Mouse (Mus musculus) lung, postnatal 25 days (tissue): ENCODE measurements around the gene Ptx3.
A peak's percentile ranks its signal among the peaks of the same experiment; 100 is the strongest.
"Not testable (repeated sequence)": the region's sequence is repeated elsewhere in the genome, so short reads cannot be mapped to it uniquely, and the experiment has no call there.

Source experiments
- DNase-seq: peaks from one replicate; pipeline ENCODE4 v3.0.0; 2022; ENCODE audit warnings: low spot score

Ptx3 gene

DNA sequence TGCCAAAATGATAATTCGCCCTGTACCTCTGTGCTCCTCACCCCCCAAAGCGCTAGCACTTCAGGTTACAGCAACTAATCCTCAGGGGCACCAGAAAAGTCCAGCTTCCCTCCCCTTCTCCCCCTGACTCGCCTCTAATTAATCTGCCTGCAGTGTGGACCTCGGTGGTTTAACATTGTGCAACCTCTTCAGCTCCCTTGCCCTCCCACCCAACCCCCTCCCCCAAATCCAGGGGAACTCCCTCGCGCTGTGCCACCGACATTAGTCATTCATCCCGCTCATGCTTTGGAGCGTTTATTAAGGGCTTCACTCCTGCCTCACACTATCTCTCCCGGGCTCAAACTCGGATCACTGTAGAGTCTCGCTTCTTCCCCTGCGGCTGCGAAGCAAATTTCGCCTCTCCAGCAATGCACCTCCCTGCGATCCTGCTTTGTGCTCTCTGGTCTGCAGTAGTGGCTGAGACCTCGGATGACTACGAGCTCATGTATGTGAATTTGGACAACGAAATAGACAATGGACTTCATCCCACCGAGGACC is at the start of gene Ptx3:
TSS of gene Ptx3 (plus strand) at position 256 of the 537 bp plus-strand sequence.
- no peak for DNase-seq

DNA sequence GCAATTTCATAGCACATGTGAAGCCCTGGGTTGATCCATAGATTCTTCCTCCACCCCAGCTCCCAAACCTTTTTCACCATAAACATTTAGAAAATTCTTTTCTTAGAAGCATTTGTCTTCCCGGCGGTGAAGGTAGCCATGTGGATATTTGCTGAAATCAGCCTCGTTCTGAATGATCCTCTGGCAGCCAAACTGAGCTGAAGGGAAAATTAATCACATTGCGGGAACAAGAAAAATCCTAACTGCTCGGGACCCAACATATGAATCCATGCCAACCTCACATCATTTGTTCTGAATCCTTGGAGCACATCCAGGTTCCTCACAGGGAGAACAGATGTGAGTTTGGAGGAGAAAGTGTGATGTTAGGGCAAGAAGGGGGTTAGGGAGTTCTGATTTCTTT is 46.8 kb upstream of the Ptx3 start:
- DNase-seq, result no peak

DNA sequence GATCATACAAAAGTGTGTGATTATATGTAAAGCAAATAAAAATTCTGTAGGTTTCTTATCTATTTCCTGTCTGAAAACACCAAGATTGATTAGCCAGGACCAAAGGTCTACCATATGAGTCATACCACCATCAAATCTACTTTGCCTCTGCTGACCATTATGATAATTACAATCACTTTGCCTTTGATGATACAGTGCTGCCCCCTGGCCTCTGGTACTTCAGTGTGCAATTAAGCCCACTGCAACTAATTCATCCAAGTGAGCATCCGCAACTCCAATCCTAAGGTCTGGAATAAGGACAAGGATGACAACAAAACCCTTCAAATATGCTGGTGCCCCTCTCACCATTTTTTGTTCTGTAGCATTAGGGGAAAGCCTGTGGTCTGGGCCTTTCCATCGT is 40.1 kb upstream of the Ptx3 start:
- DNase-seq, result no peak

DNA sequence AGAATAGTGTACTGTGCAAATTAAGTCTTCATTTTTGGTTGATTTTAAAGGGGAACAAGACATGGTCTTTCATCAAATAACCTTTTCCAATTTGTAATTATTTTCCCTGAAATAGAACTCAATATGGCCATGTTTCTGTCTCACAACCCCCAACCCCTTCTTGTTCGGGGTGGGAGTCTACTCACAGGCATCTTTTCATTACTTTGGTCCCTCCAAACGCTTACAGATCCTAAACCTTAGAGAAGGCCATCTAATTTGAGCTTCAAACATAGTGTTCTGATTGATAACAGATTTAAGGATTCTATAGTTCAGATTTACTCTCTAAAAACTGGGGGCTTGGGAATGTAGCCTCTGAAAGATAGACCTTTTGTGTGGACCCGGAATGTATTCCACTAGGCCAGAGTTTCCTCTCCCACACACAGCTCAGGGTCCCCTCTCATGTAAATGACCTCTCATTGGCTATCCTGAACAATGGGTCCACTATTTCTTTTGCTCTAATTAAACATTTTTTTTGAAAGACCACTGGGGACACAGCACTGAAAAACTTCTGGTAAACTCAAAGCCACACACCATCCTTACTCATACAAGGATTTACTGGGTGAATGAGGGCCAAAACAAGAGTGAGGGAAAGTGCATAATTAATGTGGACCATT is 25.7 kb upstream of the Ptx3 start:
- DNase-seq, result no peak

DNA sequence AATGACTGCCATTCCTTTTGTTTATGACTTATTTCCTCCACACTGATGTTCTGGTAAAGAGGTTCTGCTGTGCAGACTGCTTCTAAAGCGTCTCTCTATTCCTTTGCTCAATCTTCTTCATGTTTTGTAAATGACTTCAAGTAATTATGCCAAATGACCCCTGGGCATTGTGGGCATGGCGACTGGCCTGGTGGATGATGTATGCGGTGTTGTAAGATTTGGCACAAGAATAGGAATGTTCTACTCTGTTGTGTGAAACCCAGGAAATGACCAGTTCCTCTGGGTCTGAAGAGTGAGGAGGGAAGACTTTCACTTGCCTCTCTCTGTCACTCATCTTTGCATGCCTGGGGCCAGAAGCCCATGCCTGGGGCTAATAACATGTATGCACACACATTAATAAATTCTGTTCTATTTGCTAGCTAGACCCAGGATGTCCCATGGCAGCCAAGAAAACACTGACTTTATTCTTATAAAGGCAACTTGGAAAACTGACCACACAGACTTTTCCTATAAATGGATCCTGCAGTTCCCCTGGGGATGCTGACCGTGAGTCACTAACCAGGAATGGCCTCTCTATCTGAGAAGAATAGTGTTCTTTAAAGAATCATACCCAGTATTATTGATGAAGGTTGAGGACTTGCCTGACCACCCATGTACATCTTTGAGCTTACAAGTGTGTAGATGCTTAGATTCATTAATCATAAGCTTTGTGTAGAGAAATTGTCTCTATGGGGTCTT is 10.7 kb upstream of the Ptx3 start:
- DNase-seq, result no peak

DNA sequence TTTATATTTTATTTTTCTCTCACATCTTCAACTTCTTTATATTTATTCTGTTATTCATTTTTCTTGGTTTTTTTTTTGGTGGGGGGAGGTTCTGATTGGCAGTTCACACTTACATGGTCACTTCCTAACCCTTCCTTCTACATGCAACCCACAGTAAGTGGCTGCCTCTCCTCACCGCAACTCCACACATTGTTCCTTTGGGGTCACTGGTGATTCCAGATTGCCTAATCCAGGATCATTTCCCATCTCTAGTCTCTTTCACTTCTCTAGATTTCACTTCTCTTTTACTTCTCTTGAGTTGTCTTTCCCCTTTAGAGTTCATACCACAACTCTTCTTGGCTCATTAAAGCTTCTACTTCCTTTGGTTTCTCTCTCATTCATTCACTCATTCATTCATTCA is 6.2 kb upstream of the Ptx3 start:
- no peak for DNase-seq

DNA sequence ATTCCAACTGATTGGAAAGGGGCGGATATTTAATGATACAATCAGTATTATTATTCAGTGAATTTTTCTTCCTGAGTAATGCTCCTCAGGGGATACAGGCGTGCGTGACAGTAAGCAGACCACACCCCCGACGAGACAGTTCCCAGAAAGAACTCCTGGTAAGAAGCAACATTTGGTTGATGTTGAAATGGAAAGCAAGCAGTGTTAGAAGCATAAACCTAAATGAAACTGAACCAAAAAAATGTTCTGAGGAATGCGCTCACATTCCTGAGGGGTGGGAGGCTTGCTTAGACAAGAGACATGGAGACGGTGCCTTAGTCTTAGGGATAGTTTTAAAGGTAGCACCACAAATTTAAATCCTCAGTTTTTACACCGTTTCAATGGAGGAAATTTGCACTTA is 4.0 kb upstream of the Ptx3 start:
- no peak for DNase-seq

DNA sequence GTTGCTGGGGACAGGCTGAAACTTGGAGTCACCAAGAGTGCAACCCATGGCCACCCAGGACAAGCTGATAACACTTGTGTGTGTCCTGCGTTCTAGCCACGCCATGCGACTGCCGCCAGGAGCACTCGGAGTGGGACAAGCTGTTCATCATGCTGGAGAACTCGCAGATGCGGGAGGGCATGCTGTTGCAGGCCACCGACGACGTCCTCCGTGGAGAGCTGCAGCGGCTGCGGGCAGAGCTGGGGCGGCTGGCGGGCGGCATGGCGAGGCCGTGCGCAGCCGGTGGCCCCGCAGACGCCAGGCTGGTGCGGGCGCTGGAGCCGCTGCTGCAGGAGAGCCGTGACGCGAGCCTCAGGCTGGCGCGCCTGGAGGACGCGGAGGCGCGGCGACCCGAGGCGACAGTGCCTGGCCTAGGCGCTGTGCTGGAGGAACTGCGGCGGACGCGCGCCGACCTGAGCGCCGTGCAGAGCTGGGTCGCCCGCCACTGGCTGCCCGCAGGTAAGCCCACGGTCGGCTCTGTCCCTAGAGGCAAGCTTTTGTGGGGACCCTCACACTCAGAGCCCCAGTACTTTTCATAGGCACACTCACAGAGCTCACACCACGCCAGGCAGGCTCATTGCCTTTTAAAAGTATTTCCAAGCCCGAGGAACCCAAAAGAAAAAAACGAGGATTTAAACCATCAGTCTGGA is 988 bp downstream of the Ptx3 start:
- no peak for DNase-seq

DNA sequence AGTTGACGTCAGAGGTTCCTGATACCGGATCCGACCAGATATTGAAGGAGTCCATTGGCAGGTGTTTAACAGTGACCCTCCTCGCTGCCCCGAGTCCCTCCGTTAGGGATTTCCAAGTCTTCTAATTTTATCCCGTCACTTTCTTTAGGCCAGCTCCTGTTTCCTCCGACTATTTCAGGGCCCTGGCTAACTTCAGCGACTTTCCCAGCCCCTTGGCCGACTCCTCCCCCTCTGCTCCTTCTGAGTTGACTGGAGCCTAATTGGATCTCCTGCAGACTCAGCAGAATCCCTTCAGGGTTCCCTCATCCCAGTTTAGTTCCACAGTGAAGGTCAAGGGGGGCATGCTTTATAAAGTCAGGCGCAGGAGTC is 1.5 kb downstream of the Ptx3 start:
- no peak for DNase-seq

DNA sequence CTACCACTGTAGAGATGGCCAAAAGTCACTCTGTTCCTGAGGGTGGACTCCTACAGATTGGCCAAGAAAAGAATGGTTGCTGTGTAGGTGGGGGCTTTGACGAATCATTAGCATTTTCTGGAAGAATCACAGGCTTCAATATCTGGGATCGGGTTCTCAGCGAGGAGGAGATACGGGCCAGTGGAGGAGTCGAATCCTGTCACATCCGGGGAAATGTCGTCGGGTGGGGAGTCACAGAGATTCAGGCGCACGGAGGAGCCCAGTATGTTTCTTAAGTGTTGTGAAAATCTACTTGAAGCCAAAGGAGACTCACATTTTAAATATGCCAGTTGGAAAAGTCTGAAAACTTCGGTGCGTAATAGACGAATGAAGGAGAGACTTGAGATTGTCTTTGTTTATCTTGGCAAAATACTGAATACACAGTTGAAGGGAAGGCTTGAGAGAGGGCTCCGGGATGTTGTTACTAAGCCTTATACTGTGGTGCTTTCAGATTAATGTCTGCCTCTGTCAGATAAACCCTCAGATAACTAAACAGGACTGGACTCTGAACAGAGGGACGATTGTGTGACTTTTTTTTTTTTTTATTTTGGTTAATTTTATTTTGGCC is 5.3 kb downstream of the Ptx3 start:
- DNase-seq, result peak; percentile 28

DNA sequence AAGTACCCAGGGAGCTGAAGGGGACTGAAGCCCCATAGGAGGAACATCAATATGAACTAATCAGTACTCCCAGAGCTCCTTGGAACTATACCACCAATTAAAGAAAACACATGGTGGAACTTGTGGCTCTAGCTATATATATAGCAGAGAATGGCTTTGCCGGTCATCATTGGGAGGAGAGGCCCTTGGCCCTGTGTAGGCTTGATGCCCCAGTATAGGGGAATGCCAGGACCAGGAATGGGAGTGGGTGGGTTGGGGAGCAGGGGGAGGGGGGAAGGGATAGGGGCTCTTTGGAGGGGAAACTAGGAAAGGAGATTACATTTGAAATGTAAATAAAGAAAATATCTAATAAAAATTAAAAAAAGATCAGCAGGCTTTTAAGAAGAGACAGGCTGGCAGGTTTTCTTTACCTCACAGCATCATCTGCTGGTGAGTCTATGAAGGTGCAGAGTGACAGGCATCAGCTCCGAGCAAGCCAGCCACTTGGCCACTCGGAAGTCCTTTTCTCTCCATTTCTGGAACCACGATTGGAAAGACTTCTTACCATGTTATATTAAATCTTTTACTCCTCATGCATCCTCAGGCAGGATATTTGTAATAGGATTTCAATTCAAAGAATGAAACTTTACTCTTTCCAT is 16.6 kb downstream of the Ptx3 start:
- DNase-seq, result not testable (repeated sequence)

DNA sequence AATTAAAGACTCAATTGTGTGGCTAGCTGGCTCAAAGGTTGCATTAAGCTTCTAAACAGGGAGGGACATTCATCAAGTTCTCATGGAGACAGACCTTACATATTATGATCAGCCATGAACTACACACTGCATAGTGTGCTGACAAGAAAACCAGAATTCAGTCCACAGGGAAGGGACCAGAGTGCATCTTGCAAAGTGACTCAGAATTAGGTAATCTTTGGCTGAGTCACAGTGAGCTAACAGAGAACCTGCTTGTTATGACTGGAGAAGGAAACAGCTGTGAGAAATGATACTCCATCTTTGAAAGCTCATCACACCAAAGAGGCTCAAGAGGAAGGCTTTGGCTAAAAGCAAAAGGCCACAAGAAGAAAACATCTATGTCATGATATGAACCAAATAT is 20.8 kb downstream of the Ptx3 start:
- no peak for DNase-seq

DNA sequence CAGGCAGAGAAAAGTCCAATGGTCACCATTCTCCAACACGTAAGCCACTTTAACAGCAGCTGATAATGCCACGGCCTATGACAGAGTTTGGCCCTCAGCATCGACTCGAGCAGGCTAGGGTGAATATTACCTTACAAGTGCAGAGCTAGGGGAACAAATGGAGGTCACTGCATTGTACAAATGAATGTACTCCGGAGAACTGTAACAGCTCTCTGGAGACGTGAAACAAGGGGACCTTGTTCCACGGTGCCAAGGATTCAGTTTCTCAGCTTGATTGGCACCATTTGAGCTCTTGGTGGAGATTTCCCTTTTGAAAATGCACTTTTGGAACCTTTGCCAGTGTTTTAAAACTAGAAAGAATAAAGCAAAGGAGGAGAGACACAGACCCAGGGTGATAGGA is 32.1 kb downstream of the Ptx3 start:
- no peak for DNase-seq

DNA sequence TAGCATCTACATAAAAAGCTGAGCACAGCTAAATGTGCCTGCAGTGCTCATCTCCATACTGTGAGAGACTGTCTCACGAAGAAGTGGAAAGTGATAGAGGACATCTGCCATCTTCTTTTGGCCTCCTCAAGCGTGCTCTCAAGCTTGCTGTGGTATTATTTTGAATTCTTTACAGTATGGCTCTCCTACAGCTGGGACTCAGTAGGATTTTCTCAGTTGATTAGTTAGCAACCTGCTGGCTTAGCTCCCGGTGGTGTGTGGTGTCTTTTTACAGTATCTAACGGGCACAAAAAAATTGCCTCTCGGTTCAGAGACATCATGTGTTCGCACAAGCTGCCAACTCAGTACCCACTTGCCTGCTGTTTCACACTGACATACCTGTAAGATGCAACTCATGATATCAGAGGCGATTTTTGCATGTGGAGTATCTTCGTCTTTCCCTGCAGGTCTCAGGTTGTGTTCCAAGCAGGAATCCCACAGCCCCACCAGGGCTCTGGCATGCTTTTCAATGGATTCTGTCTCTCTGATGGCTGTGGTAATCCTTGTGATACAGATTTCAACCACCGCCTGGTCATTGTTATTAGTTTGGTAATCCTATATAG is 34.9 kb downstream of the Ptx3 start:
- no peak for DNase-seq

DNA sequence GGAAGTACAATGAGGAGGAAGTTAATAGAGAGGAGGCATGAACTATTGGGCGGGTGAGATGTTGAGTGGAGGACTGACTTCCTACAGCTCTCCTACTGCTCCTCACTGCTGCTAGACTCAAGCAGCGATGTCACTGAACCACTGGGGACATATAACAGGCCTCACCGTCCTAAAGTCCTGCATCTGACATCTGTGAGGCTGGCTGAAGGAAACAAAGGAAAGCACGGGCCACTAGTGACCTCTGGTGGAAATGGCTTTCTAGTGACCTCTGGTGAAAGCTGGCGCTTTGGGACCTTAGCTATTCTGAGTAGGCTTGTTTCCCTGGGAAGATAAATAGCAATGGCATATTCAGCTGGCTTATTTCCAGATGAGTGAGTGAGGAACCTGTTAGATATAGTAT is 42.6 kb downstream of the Ptx3 start:
- peak; percentile 13 for DNase-seq

DNA sequence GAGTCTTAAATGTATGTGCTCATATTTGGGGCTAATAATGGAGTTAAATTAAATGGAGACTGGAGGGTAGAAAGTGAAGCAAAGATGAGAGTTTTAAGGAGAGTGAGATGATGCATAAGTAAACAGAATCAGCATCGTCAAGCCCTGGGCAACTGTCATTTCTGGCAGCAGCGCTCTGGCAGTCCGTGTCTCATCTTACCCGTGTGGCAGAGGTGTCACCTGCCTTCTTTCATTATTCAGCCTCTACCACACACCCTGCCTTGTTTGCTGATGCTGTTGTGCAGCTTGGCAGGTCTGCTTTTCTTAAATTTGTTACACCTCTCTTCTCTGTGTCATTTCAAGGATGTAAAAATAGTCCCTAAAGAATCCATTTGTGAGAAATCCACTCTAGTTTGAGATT is 43.6 kb downstream of the Ptx3 start:
- no peak for DNase-seq
